Mouse (Mus musculus): ENCODE data around the gene Grem2. TPM values are rescaled to one million over a fixed set of nuclear protein-coding genes. Genes with fewer than 3 reads are reported as not detected.

The Grem2 gene
- polyA plus RNA-seq (2012; ENCODE audit: insufficient read depth, insufficient read length, missing spikeins): not detected in 2 replicates

GRCm38 (mm10) chr1:174921298-174921955, at the start of gene Grem2:
Grem2 (minus strand) TSS chr1:174921819.
- Histone ChIP-seq H3K4me1 (ENCODE audit: control insufficient read depth, insufficient read depth, insufficient read length, low read length) (no peaks in the 10 kb centered on the region), H3K27ac (replicated peaks; ENCODE audit: low read depth, low read length) (no peak within 1 kb of the TSS), H3K4me3 (ENCODE audit: insufficient read depth, low read depth, low read length) (no peak within 1 kb of the TSS)

DNA sequence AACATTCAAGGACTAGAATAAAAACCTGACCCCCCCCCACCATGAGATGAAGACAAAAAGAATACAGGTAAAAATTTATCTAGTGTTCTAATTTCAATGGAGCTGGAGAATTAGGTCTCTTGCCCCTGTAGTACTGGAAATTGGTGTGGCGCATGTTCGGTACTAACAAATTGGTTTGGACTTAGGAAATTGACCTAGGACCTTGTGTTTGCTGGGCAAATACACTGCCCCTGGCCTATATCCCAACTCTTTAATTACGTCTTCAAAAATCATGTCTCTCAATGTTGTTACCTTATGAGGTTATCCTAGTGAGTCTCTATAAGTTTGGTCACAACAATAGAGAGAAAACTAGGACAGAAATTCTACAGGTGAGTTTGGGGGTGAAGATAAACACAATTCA, 38.2 kb upstream of the Grem2 start:
- Histone ChIP-seq H3K4me3 (ENCODE audit: insufficient read depth, low read depth, low read length) (no peak overlapping the region), H3K27ac (replicated peaks; ENCODE audit: low read depth, low read length) (no peak overlapping the region), H3K4me1 (ENCODE audit: control insufficient read depth, insufficient read depth, insufficient read length, low read length) (no peaks in the 10 kb centered on the region)

GRCm38 (mm10) chr1:174931003-174931619, 9.5 kb upstream of the Grem2 start:
- Histone ChIP-seq H3K4me3 (ENCODE audit: insufficient read depth, low read depth, low read length) (no peak overlapping the region), H3K27ac (replicated peaks; ENCODE audit: low read depth, low read length) (no peak overlapping the region), H3K4me1 (ENCODE audit: control insufficient read depth, insufficient read depth, insufficient read length, low read length) (no peaks in the 10 kb centered on the region)

DNA sequence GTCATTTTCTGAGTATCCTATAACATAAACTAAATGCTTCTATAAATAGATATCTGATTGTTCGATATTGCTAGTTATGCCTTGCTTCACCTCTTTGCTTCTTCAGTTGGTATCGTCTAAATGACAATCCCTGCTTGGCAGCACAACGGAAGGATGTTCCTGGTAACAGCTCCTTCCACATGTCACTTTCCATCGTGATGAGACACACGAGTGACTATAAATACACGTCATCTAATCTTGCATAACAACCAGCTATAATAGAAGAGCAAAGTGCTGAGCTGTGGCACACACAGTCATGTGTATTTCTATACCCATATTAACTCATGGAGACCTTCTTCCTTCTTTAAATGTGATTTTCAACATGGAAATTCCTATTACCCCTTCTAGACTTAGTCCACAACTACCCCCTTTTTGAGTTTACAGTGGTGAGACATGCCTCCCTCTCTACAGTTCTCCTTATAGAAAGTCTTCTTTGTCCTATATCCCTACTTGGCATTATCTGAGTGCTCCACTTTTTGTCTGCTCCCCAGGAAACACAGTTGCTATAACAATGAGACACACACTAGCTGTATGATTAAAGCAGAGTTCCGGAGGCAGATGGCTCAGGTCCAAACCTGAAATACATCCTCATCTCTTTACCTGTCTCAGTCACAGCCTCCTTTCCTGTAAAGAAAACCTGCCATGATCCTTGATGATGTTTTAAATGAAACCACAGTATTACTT, 8.0 kb upstream of the Grem2 start:
- Histone ChIP-seq H3K4me3 (ENCODE audit: insufficient read depth, low read depth, low read length) (no peak overlapping the region), H3K4me1 (ENCODE audit: control insufficient read depth, insufficient read depth, insufficient read length, low read length) (no peaks in the 10 kb centered on the region), H3K27ac (replicated peaks; ENCODE audit: low read depth, low read length) (no peak overlapping the region)

- H3K4me3 ChIP-seq (ENCODE audit: insufficient read depth, low read depth, low read length): no peak overlapping the region
- H3K4me1 ChIP-seq (ENCODE audit: control insufficient read depth, insufficient read depth, insufficient read length, low read length): no peaks in the 10 kb centered on the region
- no peak overlapping the region for H3K27ac ChIP-seq (replicated peaks; ENCODE audit: low read depth, low read length)
Observed at GRCm38 (mm10) chr1:174918949-174919348, 2.7 kb downstream of the Grem2 start.

DNA sequence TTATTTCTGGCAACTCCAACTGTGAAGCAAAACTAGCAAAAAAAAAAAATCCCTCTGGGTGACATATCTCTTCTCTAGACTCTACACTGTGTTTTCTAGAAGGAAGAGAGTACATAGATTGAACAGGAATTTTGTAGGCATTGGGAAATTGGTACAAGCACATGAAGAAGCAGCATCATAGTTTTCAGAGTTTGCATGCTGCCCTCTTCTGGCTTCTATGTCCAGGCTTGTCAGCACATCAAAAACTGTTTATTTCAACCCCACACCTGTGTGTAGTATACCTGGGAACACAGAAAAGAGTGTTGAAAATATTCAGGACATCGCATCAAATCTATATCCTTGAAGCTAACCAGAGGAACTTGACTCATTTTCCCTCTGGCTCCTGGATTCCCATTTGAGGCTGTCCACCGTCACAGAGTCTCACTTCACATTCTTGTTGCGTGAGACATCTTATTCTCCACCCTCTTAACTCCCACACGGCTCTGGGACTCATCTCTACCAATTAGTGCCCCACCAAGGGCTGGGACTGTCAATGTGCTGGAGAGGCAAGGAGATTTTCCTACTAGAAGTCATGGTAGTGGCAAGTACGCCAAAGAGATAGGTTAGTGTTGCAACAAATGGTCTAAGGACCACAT, 3.3 kb downstream of the Grem2 start:
- H3K4me3 ChIP-seq (ENCODE audit: insufficient read depth, low read depth, low read length): no peak overlapping the region
- H3K27ac ChIP-seq (replicated peaks; ENCODE audit: low read depth, low read length): no peak overlapping the region
- no peaks in the 10 kb centered on the region for H3K4me1 ChIP-seq (ENCODE audit: control insufficient read depth, insufficient read depth, insufficient read length, low read length)

DNA sequence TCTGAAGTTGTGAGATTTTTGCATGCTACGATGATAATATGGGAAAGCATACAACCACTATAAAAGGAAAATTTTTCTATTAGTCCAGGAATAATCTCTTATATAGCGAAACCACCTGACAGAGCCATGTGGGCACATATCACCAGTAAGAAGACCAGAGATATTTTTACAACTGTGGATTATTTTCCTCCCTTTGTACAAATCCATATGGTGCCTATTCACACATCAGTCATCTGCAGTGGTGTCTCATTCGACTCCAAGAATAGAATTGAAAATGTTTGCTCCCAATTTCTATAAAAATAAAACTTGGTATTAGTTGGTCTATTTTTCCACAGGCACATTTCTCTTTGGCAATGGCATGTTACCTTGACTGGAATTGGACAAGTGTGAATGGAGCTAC, 11.8 kb downstream of the Grem2 start:
- Histone ChIP-seq H3K4me1 (ENCODE audit: control insufficient read depth, insufficient read depth, insufficient read length, low read length) (no peaks in the 10 kb centered on the region), H3K4me3 (ENCODE audit: insufficient read depth, low read depth, low read length) (no peak overlapping the region), H3K27ac (replicated peaks; ENCODE audit: low read depth, low read length) (no peak overlapping the region)

- Histone ChIP-seq H3K27ac (replicated peaks; ENCODE audit: low read depth, low read length) (no peak overlapping the region), H3K4me1 (ENCODE audit: control insufficient read depth, insufficient read depth, insufficient read length, low read length) (no peaks in the 10 kb centered on the region), H3K4me3 (ENCODE audit: insufficient read depth, low read depth, low read length) (no peak overlapping the region)
Observed at GRCm38 (mm10) chr1:174908232-174908631, 13.4 kb downstream of the Grem2 start.

DNA sequence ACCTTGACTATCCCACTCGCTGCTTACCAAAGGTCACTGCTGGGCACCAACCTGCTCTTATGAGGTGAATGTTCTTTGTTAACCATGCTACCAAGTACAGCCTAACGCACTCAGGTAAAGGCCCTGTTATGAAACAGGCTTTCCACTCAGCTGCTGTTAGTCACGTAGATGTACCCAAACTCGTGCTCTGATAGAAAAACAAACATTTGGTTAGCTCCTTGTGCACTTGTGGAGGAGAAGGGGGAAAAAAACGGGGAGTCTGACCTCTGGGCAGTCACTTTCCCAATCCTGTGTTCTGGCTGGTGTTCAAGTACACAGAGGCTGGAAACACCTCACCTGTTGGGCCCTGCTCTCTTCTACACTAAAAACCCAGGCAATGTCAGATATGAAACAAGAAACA, 14.0 kb downstream of the Grem2 start:
- Histone ChIP-seq H3K4me3 (ENCODE audit: insufficient read depth, low read depth, low read length) (no peak overlapping the region), H3K4me1 (ENCODE audit: control insufficient read depth, insufficient read depth, insufficient read length, low read length) (no peaks in the 10 kb centered on the region), H3K27ac (replicated peaks; ENCODE audit: low read depth, low read length) (no peak overlapping the region)

DNA sequence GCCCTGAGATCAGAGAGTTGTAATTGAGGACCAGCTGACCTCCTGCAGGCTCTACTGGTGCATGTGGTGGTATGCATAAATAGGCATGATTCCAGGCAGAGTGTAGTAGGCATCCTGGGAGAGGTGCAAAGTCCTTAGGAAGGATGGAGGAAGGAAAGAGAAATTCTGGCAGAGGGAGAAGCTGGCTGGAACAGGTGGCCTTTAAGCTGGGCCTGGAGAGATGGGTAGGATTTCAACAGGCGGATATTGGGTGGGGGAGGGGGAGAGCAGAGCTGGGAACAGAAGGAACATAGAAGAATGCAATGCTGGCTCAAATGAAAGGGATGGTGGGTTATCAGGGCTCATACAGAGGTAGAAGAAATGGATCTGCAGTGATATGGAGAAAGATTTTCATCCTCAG, 18.9 kb downstream of the Grem2 start:
- no peak overlapping the region for H3K4me3 ChIP-seq (ENCODE audit: insufficient read depth, low read depth, low read length)
- no peak overlapping the region for H3K27ac ChIP-seq (replicated peaks; ENCODE audit: low read depth, low read length)
- no peaks in the 10 kb centered on the region for H3K4me1 ChIP-seq (ENCODE audit: control insufficient read depth, insufficient read depth, insufficient read length, low read length)

DNA sequence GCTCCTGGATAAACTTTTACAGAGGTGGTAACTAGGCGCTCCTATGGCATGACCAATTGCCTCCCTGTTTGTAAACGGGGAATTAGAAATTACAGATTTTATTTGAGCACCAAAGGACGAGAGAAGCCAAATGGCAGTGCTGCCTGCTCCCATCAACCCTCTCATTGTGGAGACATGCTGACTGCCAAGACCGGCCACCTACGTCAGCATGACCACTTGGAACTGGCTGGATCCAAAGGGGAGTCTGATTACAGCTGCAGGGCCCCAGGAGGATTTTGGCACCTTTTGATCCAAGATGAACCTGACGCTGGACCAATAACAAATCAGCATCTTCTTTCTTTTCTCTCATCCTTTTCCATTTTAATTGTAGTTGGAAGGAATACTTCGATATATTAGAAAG, 29.1 kb downstream of the Grem2 start:
- Histone ChIP-seq H3K4me3 (ENCODE audit: insufficient read depth, low read depth, low read length) (no peak overlapping the region), H3K27ac (replicated peaks; ENCODE audit: low read depth, low read length) (no peak overlapping the region), H3K4me1 (ENCODE audit: control insufficient read depth, insufficient read depth, insufficient read length, low read length) (no peaks in the 10 kb centered on the region)

DNA sequence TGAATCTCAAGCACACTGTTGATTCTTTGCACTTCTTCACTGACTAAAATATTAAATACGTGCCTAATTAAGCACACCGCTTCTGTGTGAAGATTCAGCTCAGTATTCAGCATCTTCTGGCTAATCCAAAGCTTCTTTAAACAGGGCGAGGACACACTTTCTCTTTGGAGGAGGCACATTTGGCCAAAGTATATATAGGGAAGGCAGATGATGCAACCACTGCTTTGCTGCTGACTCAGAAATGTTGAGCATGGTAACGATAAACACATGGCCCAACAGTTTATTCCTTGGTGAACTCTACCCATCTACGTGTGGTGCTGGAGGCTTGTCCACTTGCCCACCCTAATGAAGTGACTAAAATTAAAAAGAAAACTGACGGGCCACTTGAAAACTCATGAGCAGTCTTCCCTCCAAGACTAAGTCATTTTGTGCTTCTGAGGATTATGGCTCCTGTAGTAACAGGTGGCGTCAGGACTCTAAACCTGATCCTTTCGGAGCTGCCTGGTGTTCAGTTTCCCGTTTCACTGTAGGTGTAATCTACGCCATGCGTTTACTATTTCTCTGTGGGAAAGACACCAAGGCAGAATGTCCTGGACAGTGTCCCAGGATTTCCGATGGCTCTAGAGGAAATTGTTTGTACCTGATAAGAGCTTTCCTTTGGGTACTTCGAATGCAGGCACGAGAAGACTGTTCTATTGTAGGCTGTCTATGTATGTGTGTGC, 32.8 kb downstream of the Grem2 start:
- no peaks in the 10 kb centered on the region for H3K4me1 ChIP-seq (ENCODE audit: control insufficient read depth, insufficient read depth, insufficient read length, low read length)
- no peak overlapping the region for H3K4me3 ChIP-seq (ENCODE audit: insufficient read depth, low read depth, low read length)
- H3K27ac ChIP-seq (replicated peaks; ENCODE audit: low read depth, low read length): no peak overlapping the region

DNA sequence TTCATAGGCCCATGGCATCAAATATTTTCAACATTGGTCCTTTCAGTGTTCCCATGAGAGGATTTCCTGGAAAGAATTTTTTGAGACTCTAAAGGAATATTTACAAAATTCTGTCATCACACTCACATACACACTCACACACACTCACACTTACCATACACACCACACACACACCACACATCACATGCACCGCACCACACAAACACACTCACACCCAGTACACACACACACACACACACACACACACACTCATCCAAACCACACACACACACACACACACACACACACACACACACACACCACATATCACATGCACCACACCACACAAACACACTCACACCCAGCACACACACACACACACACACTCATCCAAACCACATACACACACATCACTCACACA, 33.5 kb downstream of the Grem2 start:
- Histone ChIP-seq H3K27ac (replicated peaks; ENCODE audit: low read depth, low read length) (no peak overlapping the region), H3K4me3 (ENCODE audit: insufficient read depth, low read depth, low read length) (no peak overlapping the region), H3K4me1 (ENCODE audit: control insufficient read depth, insufficient read depth, insufficient read length, low read length) (no peaks in the 10 kb centered on the region)

DNA sequence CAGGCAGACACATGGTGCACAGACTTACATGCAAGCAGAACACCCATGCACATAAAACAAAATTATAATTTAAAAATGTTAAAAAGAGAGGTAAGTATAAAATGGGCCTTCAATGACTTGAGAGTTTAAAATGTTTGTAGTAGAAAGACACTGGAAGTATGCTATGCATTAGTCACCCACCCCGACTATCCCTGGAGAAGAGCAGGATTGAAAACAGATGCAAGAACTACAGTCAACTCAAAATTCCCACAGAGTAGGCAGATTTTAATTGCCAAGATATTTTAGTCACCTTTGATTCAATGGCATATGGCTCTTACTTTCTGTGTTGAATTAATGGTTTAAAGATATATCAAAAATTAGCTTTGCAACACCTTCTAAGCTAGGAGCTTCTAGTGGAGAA, 39.1 kb downstream of the Grem2 start:
- no peak overlapping the region for H3K27ac ChIP-seq (replicated peaks; ENCODE audit: low read depth, low read length)
- no peaks in the 10 kb centered on the region for H3K4me1 ChIP-seq (ENCODE audit: control insufficient read depth, insufficient read depth, insufficient read length, low read length)

GRCm38 (mm10) chr1:174875173-174875572, 46.4 kb downstream of the Grem2 start:
- no peak overlapping the region for H3K27ac ChIP-seq (replicated peaks; ENCODE audit: low read depth, low read length)
- no peaks in the 10 kb centered on the region for H3K4me1 ChIP-seq (ENCODE audit: control insufficient read depth, insufficient read depth, insufficient read length, low read length)

More for the DNA sequence above, 39.1 kb downstream of the Grem2 start:
- H3K4me3 ChIP-seq (ENCODE audit: insufficient read depth, low read depth, low read length): no peak overlapping the region

More at GRCm38 (mm10) chr1:174875173-174875572, 46.4 kb downstream of the Grem2 start:
- no peak overlapping the region for H3K4me3 ChIP-seq (ENCODE audit: insufficient read depth, low read depth, low read length)

Data from brown adipose tissue, adult 24 weeks (tissue).